Mouse (Mus musculus): Measurements from ENCODE around the gene Ppp2r5b.

Gene Ppp2r5b

GRCm38 (mm10) chr19:6233647-6234046, 2.0 kb downstream of the Ppp2r5b start:
- no peak for DNase-seq

- DNase-seq, result no peak
Observed at GRCm38 (mm10) chr19:6231036-6231435, 4.6 kb downstream of the Ppp2r5b start.

GRCm38 (mm10) chr19:6230411-6230810, 5.3 kb downstream of the Ppp2r5b start:
- no peak for DNase-seq

GRCm38 (mm10) chr19:6227864-6228263, 7.8 kb downstream of the Ppp2r5b start:
- DNase-seq, result no peak

- DNase-seq, result no peak
Observed at GRCm38 (mm10) chr19:6226763-6227162, 8.9 kb downstream of the Ppp2r5b start.

- no peak for DNase-seq
Observed at GRCm38 (mm10) chr19:6226135-6226534, 9.5 kb downstream of the Ppp2r5b start, which contains the start of gene Gpha2. Gene Gpha2, plus strand, starts transcription at chr19:6226380.

- no peak for DNase-seq
Observed at GRCm38 (mm10) chr19:6218606-6219005, 17.1 kb downstream of the Ppp2r5b start.

GRCm38 (mm10) chr19:6216046-6216705, 19.5 kb downstream of the Ppp2r5b start:
- DNase-seq, result no peak

- no peak for DNase-seq
Observed at GRCm38 (mm10) chr19:6206716-6207115, 29.0 kb downstream of the Ppp2r5b start.

GRCm38 (mm10) chr19:6204265-6204664, 31.4 kb downstream of the Ppp2r5b start:
- no peak for DNase-seq

- DNase-seq, result no peak
Observed at GRCm38 (mm10) chr19:6184131-6184530, 51.5 kb downstream of the Ppp2r5b start, which contains the start of gene Majin. Gene Majin, plus strand, starts transcription at chr19:6184388.

- DNase-seq, result no peak
Observed at GRCm38 (mm10) chr19:6182534-6182933, 53.1 kb downstream of the Ppp2r5b start.

- DNase-seq, result no peak
Observed at GRCm38 (mm10) chr19:6181629-6182028, 54.0 kb downstream of the Ppp2r5b start.

- DNase-seq, result no peak
Observed at GRCm38 (mm10) chr19:6178775-6179174, 56.9 kb downstream of the Ppp2r5b start.
